Mouse (Mus musculus): ENCODE measurements around the gene Car11. TPM values are rescaled to one million over a fixed set of nuclear protein-coding genes. Genes with fewer than 3 reads are reported as not detected.

Car11 gene
- polyA plus RNA-seq, 1 experiment from 2014 or later, result 12.2 TPM

- Histone ChIP-seq H3K36me3 (no peaks in the 10 kb centered on the region), H3K9ac (no peak overlapping the region)
- 67% methylated on average over 10 of the region's 10 CpGs for WGBS
Measured at GRCm38 (mm10) chr7:45739820-45740219, 40.2 kb downstream of the Car11 start.

GRCm38 (mm10) chr7:45741308-45741707 is 41.7 kb downstream of the Car11 start:
- H3K4me2 ChIP-seq (replicated peaks), result peak overlapping the region; percentile 58
- no peak overlapping the region for H3K27ac ChIP-seq
- no peaks in the 10 kb centered on the region for H3K27me3 ChIP-seq
- WGBS, result 86% methylated on average over 12 of the region's 12 CpGs
- ATAC-seq (ENCODE audit: low FRiP score, low read depth), result no peak
- peak overlapping the region; percentile 43 for H3K9ac ChIP-seq
- H3K4me3 ChIP-seq, result peak overlapping the region; percentile 40; the same call in 1 of the 2 replicates
- H3K9me3 ChIP-seq, result no peaks in the 10 kb centered on the region
- no peaks in the 10 kb centered on the region for H3K4me1 ChIP-seq
- H3K36me3 ChIP-seq, result no peaks in the 10 kb centered on the region

More at GRCm38 (mm10) chr7:45739820-45740219, 40.2 kb downstream of the Car11 start:
- ATAC-seq (ENCODE audit: low FRiP score, low read depth), result no peak
- no peaks in the 10 kb centered on the region for H3K9me3 ChIP-seq
- H3K27me3 ChIP-seq, result no peaks in the 10 kb centered on the region
- H3K4me1 ChIP-seq, result no peaks in the 10 kb centered on the region
- no peak overlapping the region for H3K27ac ChIP-seq
- H3K4me3 ChIP-seq, result no peak overlapping the region
- no peak overlapping the region for H3K4me2 ChIP-seq (replicated peaks)

- peak overlapping the region; percentile 40 for H3K4me3 ChIP-seq
- 29% methylated on average over 11 of the region's 11 CpGs for WGBS
- no peaks in the 10 kb centered on the region for H3K27me3 ChIP-seq
- no peak overlapping the region for H3K27ac ChIP-seq
- no peaks in the 10 kb centered on the region for H3K4me1 ChIP-seq
- peak overlapping the region; percentile 58 for H3K4me2 ChIP-seq (replicated peaks)
- H3K9ac ChIP-seq, result peak overlapping the region; percentile 43
- peaks cover 3% of the 10 kb centered on the region; the same call in 1 of the 2 replicates for H3K9me3 ChIP-seq
- H3K36me3 ChIP-seq, result no peaks in the 10 kb centered on the region
- ATAC-seq (ENCODE audit: low FRiP score, low read depth), result 0 out of 2 replicates have a peak, but pooled peaks have one; percentile 35
Measured at GRCm38 (mm10) chr7:45741777-45742176, 42.1 kb downstream of the Car11 start.

DNA sequence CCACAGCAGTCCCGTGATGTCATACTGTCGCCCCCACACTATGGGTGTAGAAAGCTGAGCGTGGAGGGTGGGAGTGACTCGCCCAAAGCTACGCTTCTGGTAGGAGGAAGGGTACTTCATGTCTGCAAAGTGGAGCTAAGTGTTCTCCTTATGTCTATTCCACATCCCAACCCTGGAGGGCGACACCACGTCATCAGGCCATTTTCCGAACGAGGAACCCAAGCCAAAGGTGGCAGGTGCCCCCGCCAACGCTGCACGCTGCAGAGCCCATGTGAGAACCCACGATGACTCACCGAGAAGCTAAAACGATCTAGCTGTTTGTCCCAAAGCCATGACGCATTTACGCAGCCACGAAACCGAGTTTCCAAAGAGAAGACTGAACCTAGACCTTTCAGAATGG is 42.7 kb downstream of the Car11 start:
- H3K9me3 ChIP-seq, result peaks cover 6% of the 10 kb centered on the region; the same call in 1 of the 2 replicates
- peak overlapping the region; percentile 58 for H3K4me2 ChIP-seq (replicated peaks)
- no peaks in the 10 kb centered on the region for H3K4me1 ChIP-seq
- WGBS, result 37% methylated on average over 19 of the region's 19 CpGs
- H3K4me3 ChIP-seq, result peak overlapping the region; percentile 40
- no peaks in the 10 kb centered on the region for H3K27me3 ChIP-seq
- peak overlapping the region; percentile 43 for H3K9ac ChIP-seq
- H3K36me3 ChIP-seq, result no peaks in the 10 kb centered on the region
- H3K27ac ChIP-seq, result no peak overlapping the region
- no peak for ATAC-seq (ENCODE audit: low FRiP score, low read depth)

- ATAC-seq (ENCODE audit: low FRiP score, low read depth), result no peak
Measured at GRCm38 (mm10) chr7:45744387-45744786, 44.7 kb downstream of the Car11 start.

GRCm38 (mm10) chr7:45746518-45746917 is 46.9 kb downstream of the Car11 start:
- Histone ChIP-seq H3K9me3 (peaks cover 6% of the 10 kb centered on the region; the same call in 1 of the 2 replicates), H3K4me1 (peaks cover 9% of the 10 kb centered on the region), H3K27ac (no peak overlapping the region), H3K4me3 (no peak overlapping the region), H3K27me3 (no peaks in the 10 kb centered on the region), H3K9ac (no peak overlapping the region), H3K4me2 (replicated peaks) (no peak overlapping the region), H3K36me3 (no peaks in the 10 kb centered on the region)
- 66% methylated on average over 6 of the region's 6 CpGs for WGBS
- no peak for ATAC-seq (ENCODE audit: low FRiP score, low read depth)

More at GRCm38 (mm10) chr7:45744387-45744786, 44.7 kb downstream of the Car11 start:
- no peak overlapping the region for H3K27ac ChIP-seq
- H3K4me2 ChIP-seq (replicated peaks), result no peak overlapping the region
- H3K4me1 ChIP-seq, result peaks cover 4% of the 10 kb centered on the region
- no peak overlapping the region for H3K4me3 ChIP-seq
- H3K27me3 ChIP-seq, result no peaks in the 10 kb centered on the region
- H3K9me3 ChIP-seq, result peaks cover 6% of the 10 kb centered on the region; the same call in 1 of the 2 replicates
- H3K36me3 ChIP-seq, result no peaks in the 10 kb centered on the region
- no peak overlapping the region for H3K9ac ChIP-seq
- 16% methylated on average over 2 of the region's 2 CpGs for WGBS

DNA sequence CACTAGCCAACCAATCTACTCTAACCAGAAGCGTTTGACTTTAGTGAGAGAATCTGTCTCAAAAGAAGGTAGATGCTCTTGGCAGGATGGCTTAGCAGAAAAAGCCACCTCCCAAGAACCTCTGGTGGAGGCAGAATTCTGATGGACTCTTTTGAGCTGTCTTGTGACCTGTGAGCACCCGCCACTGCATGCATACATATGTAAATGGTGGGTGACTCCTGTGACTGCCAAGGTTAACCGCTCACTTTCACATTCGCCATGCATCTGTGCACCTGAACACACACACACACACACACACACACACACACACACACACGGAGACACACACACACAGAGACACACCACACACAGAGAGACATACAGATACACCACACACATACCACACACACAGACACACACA is 47.8 kb downstream of the Car11 start:
- Histone ChIP-seq H3K4me3 (no peak overlapping the region), H3K4me1 (peaks cover 9% of the 10 kb centered on the region), H3K36me3 (no peaks in the 10 kb centered on the region), H3K9ac (no peak overlapping the region), H3K27me3 (no peaks in the 10 kb centered on the region), H3K9me3 (peaks cover 6% of the 10 kb centered on the region; the same call in 1 of the 2 replicates), H3K4me2 (replicated peaks) (no peak overlapping the region), H3K27ac (no peak overlapping the region)
- 87% methylated on average over 5 of the region's 5 CpGs for WGBS
- no peak for ATAC-seq (ENCODE audit: low FRiP score, low read depth)

DNA sequence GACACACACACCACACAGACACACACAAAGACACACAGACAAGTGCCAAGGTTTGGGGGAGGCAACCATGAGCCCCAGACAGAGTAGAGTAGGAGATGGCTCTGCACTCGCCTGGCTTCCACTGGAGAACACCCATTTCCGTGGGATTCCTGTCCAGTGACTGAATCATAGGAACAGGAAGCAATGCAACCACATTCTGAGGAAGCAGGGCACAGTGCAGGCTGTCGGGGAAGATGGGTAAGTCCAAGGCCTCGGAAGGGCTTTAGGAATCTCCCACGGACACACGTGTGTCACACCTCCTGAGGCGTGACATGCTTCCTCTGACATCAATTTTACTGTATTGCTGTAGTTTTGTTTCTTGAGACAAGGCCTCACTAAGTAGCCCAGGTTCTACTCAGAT is 48.5 kb downstream of the Car11 start:
- Histone ChIP-seq H3K27ac (no peak overlapping the region), H3K4me2 (replicated peaks) (no peak overlapping the region), H3K36me3 (no peaks in the 10 kb centered on the region), H3K27me3 (no peaks in the 10 kb centered on the region), H3K9me3 (peaks cover 6% of the 10 kb centered on the region; the same call in 1 of the 2 replicates), H3K4me3 (no peak overlapping the region), H3K4me1 (peaks cover 9% of the 10 kb centered on the region), H3K9ac (no peak overlapping the region)
- WGBS, result 82% methylated on average over 7 of the region's 7 CpGs
- ATAC-seq (ENCODE audit: low FRiP score, low read depth), result no peak

- Histone ChIP-seq H3K27ac (no peak overlapping the region; the same call in 1 of the 2 replicates), H3K9me3 (peaks cover 6% of the 10 kb centered on the region; the same call in 1 of the 2 replicates), H3K4me1 (peaks cover 9% of the 10 kb centered on the region), H3K4me3 (no peak overlapping the region), H3K36me3 (no peaks in the 10 kb centered on the region), H3K27me3 (no peaks in the 10 kb centered on the region), H3K9ac (no peak overlapping the region), H3K4me2 (replicated peaks) (0 out of 2 replicates have a peak overlapping the region, but pooled peaks have one; percentile 1)
- no peak for ATAC-seq (ENCODE audit: low FRiP score, low read depth)
- WGBS, result 29% methylated on average over 10 of the region's 10 CpGs
Measured at GRCm38 (mm10) chr7:45749401-45749800, 49.8 kb downstream of the Car11 start.

GRCm38 (mm10) chr7:45750162-45750561 is 50.5 kb downstream of the Car11 start:
- no peaks in the 10 kb centered on the region for H3K36me3 ChIP-seq
- no peak for ATAC-seq (ENCODE audit: low FRiP score, low read depth)
- H3K27me3 ChIP-seq, result no peaks in the 10 kb centered on the region
- H3K4me3 ChIP-seq, result no peak overlapping the region
- H3K27ac ChIP-seq, result no peak overlapping the region
- H3K9me3 ChIP-seq, result peaks cover 6% of the 10 kb centered on the region; the same call in 1 of the 2 replicates
- peaks cover 9% of the 10 kb centered on the region for H3K4me1 ChIP-seq
- 73% methylated on average over 9 of the region's 9 CpGs for WGBS
- no peak overlapping the region for H3K9ac ChIP-seq
- no peak overlapping the region for H3K4me2 ChIP-seq (replicated peaks)

Other genes starting within 250 kb of the Car11 start
- gene Ftl1, start 240.0 kb upstream of the Car11 start, polyA plus RNA-seq (2015; fragmentation: Nextera tagmentation; extraction: Ambion mirVana), result 5,430 and 5,479 TPM in 2 replicates
- gene Bax, start 232.9 kb upstream of the Car11 start, polyA plus RNA-seq (2015; fragmentation: Nextera tagmentation; extraction: Ambion mirVana), result 167 and 170 TPM in 2 replicates
- 1.0 and 1.2 TPM in 2 replicates for gene Tulp2, start 218.0 kb upstream of the Car11 start, polyA plus RNA-seq (2015; fragmentation: Nextera tagmentation; extraction: Ambion mirVana)
- gene Gm45808, start 213.0 kb upstream of the Car11 start, polyA plus RNA-seq (2015; fragmentation: Nextera tagmentation; extraction: Ambion mirVana), result not detected in 2 replicates
- gene Dhdh, start 211.0 kb upstream of the Car11 start, polyA plus RNA-seq (2015; fragmentation: Nextera tagmentation; extraction: Ambion mirVana), result 2.9 and 4.0 TPM in 2 replicates
- gene Nucb1, start 189.4 kb upstream of the Car11 start, polyA plus RNA-seq (2015; fragmentation: Nextera tagmentation; extraction: Ambion mirVana), result 215 TPM in 2 replicates
- gene Ppp1r15a, start 173.6 kb upstream of the Car11 start, polyA plus RNA-seq (2015; fragmentation: Nextera tagmentation; extraction: Ambion mirVana), result 27.5 and 28.8 TPM in 2 replicates
- 3.3 and 4.9 TPM in 2 replicates for gene Plekha4, start 173.5 kb upstream of the Car11 start, polyA plus RNA-seq (2015; fragmentation: Nextera tagmentation; extraction: Ambion mirVana)
- gene Hsd17b14, start 144.9 kb upstream of the Car11 start, polyA plus RNA-seq (2015; fragmentation: Nextera tagmentation; extraction: Ambion mirVana), result 0.43 and 0.98 TPM in 2 replicates
- 55.7 and 59.5 TPM in 2 replicates for gene Bcat2, start 129.7 kb upstream of the Car11 start, polyA plus RNA-seq (2015; fragmentation: Nextera tagmentation; extraction: Ambion mirVana)
- gene Fgf21, start 84.4 kb upstream of the Car11 start, polyA plus RNA-seq (2015; fragmentation: Nextera tagmentation; extraction: Ambion mirVana), result 0.41 and 0.56 TPM in 2 replicates
- 0.29 and 0.47 TPM in 2 replicates for gene Fut1, start 82.6 kb upstream of the Car11 start, polyA plus RNA-seq (2015; fragmentation: Nextera tagmentation; extraction: Ambion mirVana)
- gene Izumo1, start 78.0 kb upstream of the Car11 start, polyA plus RNA-seq (2015; fragmentation: Nextera tagmentation; extraction: Ambion mirVana), result 0.11 TPM in 1 of 2 replicates, not detected in the other
- 7.7 and 9.5 TPM in 2 replicates for gene Rasip1, start 72.4 kb upstream of the Car11 start, polyA plus RNA-seq (2015; fragmentation: Nextera tagmentation; extraction: Ambion mirVana)
- gene Mamstr, start 59.9 kb upstream of the Car11 start, polyA plus RNA-seq (2015; fragmentation: Nextera tagmentation; extraction: Ambion mirVana), result 11.4 TPM in 2 replicates
- gene Fut2, start 33.4 kb upstream of the Car11 start, polyA plus RNA-seq (2015; fragmentation: Nextera tagmentation; extraction: Ambion mirVana), result 0.47 and 0.74 TPM in 2 replicates
- gene Ntn5, start 15.8 kb upstream of the Car11 start, polyA plus RNA-seq (2015; fragmentation: Nextera tagmentation; extraction: Ambion mirVana), result 0.23 and 0.24 TPM in 2 replicates
- gene Sec1, start 5.4 kb upstream of the Car11 start, polyA plus RNA-seq (2015; fragmentation: Nextera tagmentation; extraction: Ambion mirVana), result 0.45 and 0.55 TPM in 2 replicates
- 4.5 and 6.2 TPM in 2 replicates for gene Dbp, start 5.2 kb downstream of the Car11 start, polyA plus RNA-seq (2015; fragmentation: Nextera tagmentation; extraction: Ambion mirVana)
- gene Rpl18, start 15.6 kb downstream of the Car11 start, polyA plus RNA-seq (2015; fragmentation: Nextera tagmentation; extraction: Ambion mirVana), result 1,016 and 1,039 TPM in 2 replicates
- gene Sphk2, start 18.2 kb downstream of the Car11 start, polyA plus RNA-seq (2015; fragmentation: Nextera tagmentation; extraction: Ambion mirVana), result 33.4 and 36.0 TPM in 2 replicates
- gene Fam83e, start 21.4 kb downstream of the Car11 start, polyA plus RNA-seq (2015; fragmentation: Nextera tagmentation; extraction: Ambion mirVana), result 0.61 and 1.0 TPM in 2 replicates
- gene Spaca4, start 26.0 kb downstream of the Car11 start, polyA plus RNA-seq (2015; fragmentation: Nextera tagmentation; extraction: Ambion mirVana), result not detected in 2 replicates
- 4.3 and 4.9 TPM in 2 replicates for gene Lmtk3, start 83.9 kb downstream of the Car11 start, polyA plus RNA-seq (2015; fragmentation: Nextera tagmentation; extraction: Ambion mirVana)
- 3.1 and 3.7 TPM in 2 replicates for gene Sult2b1, start 84.8 kb downstream of the Car11 start, polyA plus RNA-seq (2015; fragmentation: Nextera tagmentation; extraction: Ambion mirVana)
- gene Cyth2, start 114.7 kb downstream of the Car11 start, polyA plus RNA-seq (2015; fragmentation: Nextera tagmentation; extraction: Ambion mirVana), result 135 and 137 TPM in 2 replicates
- gene Kcnj14, start 124.9 kb downstream of the Car11 start, polyA plus RNA-seq (2015; fragmentation: Nextera tagmentation; extraction: Ambion mirVana), result 2.1 TPM in 2 replicates
- 69.1 and 71.6 TPM in 2 replicates for gene Grwd1, start 131.1 kb downstream of the Car11 start, polyA plus RNA-seq (2015; fragmentation: Nextera tagmentation; extraction: Ambion mirVana)
- 69.4 and 73.7 TPM in 2 replicates for gene Kdelr1, start 172.9 kb downstream of the Car11 start, polyA plus RNA-seq (2015; fragmentation: Nextera tagmentation; extraction: Ambion mirVana)
- gene Grin2d, start 178.5 kb downstream of the Car11 start, polyA plus RNA-seq (2015; fragmentation: Nextera tagmentation; extraction: Ambion mirVana), result 0.43 and 0.59 TPM in 2 replicates
- 0.43 and 0.46 TPM in 2 replicates for gene Syngr4, start 196.9 kb downstream of the Car11 start, polyA plus RNA-seq (2015; fragmentation: Nextera tagmentation; extraction: Ambion mirVana)
- gene Tmem143, start 197.1 kb downstream of the Car11 start, polyA plus RNA-seq (2015; fragmentation: Nextera tagmentation; extraction: Ambion mirVana), result 4.9 and 5.2 TPM in 2 replicates
- gene Emp3, start 221.6 kb downstream of the Car11 start, polyA plus RNA-seq (2015; fragmentation: Nextera tagmentation; extraction: Ambion mirVana), result 181 and 186 TPM in 2 replicates
- 4.1 and 4.8 TPM in 2 replicates for gene Ccdc114, start 224.2 kb downstream of the Car11 start, polyA plus RNA-seq (2015; fragmentation: Nextera tagmentation; extraction: Ambion mirVana)